Mouse (Mus musculus): ENCODE measurements around the gene Eif2s1. TPM values are rescaled to one million over a fixed set of nuclear protein-coding genes. Genes with fewer than 3 reads are reported as not detected.

The Eif2s1 gene
- polyA plus RNA-seq (2012; rRNA removed): 5.2 and 6.0 TPM in 2 replicates

GRCm38 (mm10) chr12:78861496-78862253 is at the start of gene Eif2s1, which contains the start of gene Atp6v1d:
Gene Eif2s1, plus strand, starts transcription at chr12:78861819.
Gene Atp6v1d, minus strand, starts transcription at chr12:78861638.
- peak; percentile 97 to 99 for DNase-seq (ENCODE audit: low read depth in 1 of 2, low spot score in 2 of 2)
- H3K36me3 ChIP-seq (ENCODE audit: control insufficient read depth, insufficient read depth, low read length): peaks cover 5% of the 10 kb centered on the region
- peaks cover 7% of the 10 kb centered on the region for H3K4me1 ChIP-seq (ENCODE audit: control insufficient read depth, insufficient read depth, insufficient read length)
- no peaks in the 10 kb centered on the region for H3K27me3 ChIP-seq (ENCODE audit: control insufficient read depth, insufficient read depth, low read length)
- peak within 1 kb of the TSS; percentile 78 for H3K27ac ChIP-seq (ENCODE audit: insufficient read depth, low read length)
- peak within 1 kb of the TSS; percentile 83 for H3K4me3 ChIP-seq (ENCODE audit: extremely low read depth, insufficient read depth, insufficient read length)
- under 1% methylated on average over 55 of the region's 55 CpGs for WGBS
- TF ChIP-seq CTCF (IDR thresholded peaks at IDR 0.05; ENCODE audit: extremely low read depth, insufficient read depth, insufficient read length, insufficient replicate concordance) (peak; percentile 74; the same call in 1 of the 2 replicates), POLR2A (IDR thresholded peaks at IDR 0.05; ENCODE audit: low read depth, low read length) (peak; percentile 73)

- H3K4me1 ChIP-seq (ENCODE audit: control insufficient read depth, insufficient read depth, insufficient read length): no peaks in the 10 kb centered on the region
- H3K27me3 ChIP-seq (ENCODE audit: control insufficient read depth, insufficient read depth, low read length): no peaks in the 10 kb centered on the region
- H3K27ac ChIP-seq (ENCODE audit: insufficient read depth, low read length): no peak overlapping the region
- H3K4me3 ChIP-seq (ENCODE audit: extremely low read depth, insufficient read depth, insufficient read length): no peak overlapping the region
- DNase-seq (ENCODE audit: low read depth in 1 of 2, low spot score in 2 of 2): no peak
- H3K36me3 ChIP-seq (ENCODE audit: control insufficient read depth, insufficient read depth, low read length): no peaks in the 10 kb centered on the region
- TF ChIP-seq CTCF (IDR thresholded peaks at IDR 0.05; ENCODE audit: extremely low read depth, insufficient read depth, insufficient read length, insufficient replicate concordance) (no peak), POLR2A (IDR thresholded peaks at IDR 0.05; ENCODE audit: low read depth, low read length) (no peak)
These were observed 47.2 kb upstream of the Eif2s1 start for GRCm38 (mm10) chr12:78814437-78814836.

GRCm38 (mm10) chr12:78834496-78834895 is 27.1 kb upstream of the Eif2s1 start:
- WGBS: 93% methylated on average over 2 of the region's 2 CpGs
- Histone ChIP-seq H3K4me1 (ENCODE audit: control insufficient read depth, insufficient read depth, insufficient read length) (no peaks in the 10 kb centered on the region), H3K36me3 (ENCODE audit: control insufficient read depth, insufficient read depth, low read length) (peaks cover 13% of the 10 kb centered on the region), H3K4me3 (ENCODE audit: extremely low read depth, insufficient read depth, insufficient read length) (no peak overlapping the region), H3K27ac (ENCODE audit: insufficient read depth, low read length) (no peak overlapping the region), H3K27me3 (ENCODE audit: control insufficient read depth, insufficient read depth, low read length) (no peaks in the 10 kb centered on the region)
- TF ChIP-seq CTCF (IDR thresholded peaks at IDR 0.05; ENCODE audit: extremely low read depth, insufficient read depth, insufficient read length, insufficient replicate concordance): no peak
- no peak for TF ChIP-seq POLR2A (IDR thresholded peaks at IDR 0.05; ENCODE audit: low read depth, low read length)
- no peak for DNase-seq (ENCODE audit: low read depth in 1 of 2, low spot score in 2 of 2)

GRCm38 (mm10) chr12:78839906-78840305 is 21.7 kb upstream of the Eif2s1 start:
- H3K4me1 ChIP-seq (ENCODE audit: control insufficient read depth, insufficient read depth, insufficient read length): no peaks in the 10 kb centered on the region
- TF ChIP-seq POLR2A (IDR thresholded peaks at IDR 0.05; ENCODE audit: low read depth, low read length) (no peak), CTCF (IDR thresholded peaks at IDR 0.05; ENCODE audit: extremely low read depth, insufficient read depth, insufficient read length, insufficient replicate concordance) (no peak)
- no peak for DNase-seq (ENCODE audit: low read depth in 1 of 2, low spot score in 2 of 2)
- 61% methylated on average over 4 of the region's 4 CpGs for WGBS
- H3K4me3 ChIP-seq (ENCODE audit: extremely low read depth, insufficient read depth, insufficient read length): no peak overlapping the region
- no peaks in the 10 kb centered on the region for H3K27me3 ChIP-seq (ENCODE audit: control insufficient read depth, insufficient read depth, low read length)
- H3K27ac ChIP-seq (ENCODE audit: insufficient read depth, low read length): no peak overlapping the region
- peaks cover 27% of the 10 kb centered on the region for H3K36me3 ChIP-seq (ENCODE audit: control insufficient read depth, insufficient read depth, low read length)

- Histone ChIP-seq H3K4me3 (ENCODE audit: extremely low read depth, insufficient read depth, insufficient read length) (no peak overlapping the region), H3K27ac (ENCODE audit: insufficient read depth, low read length) (no peak overlapping the region), H3K27me3 (ENCODE audit: control insufficient read depth, insufficient read depth, low read length) (no peaks in the 10 kb centered on the region), H3K36me3 (ENCODE audit: control insufficient read depth, insufficient read depth, low read length) (peaks cover 27% of the 10 kb centered on the region), H3K4me1 (ENCODE audit: control insufficient read depth, insufficient read depth, insufficient read length) (no peaks in the 10 kb centered on the region)
- TF ChIP-seq POLR2A (IDR thresholded peaks at IDR 0.05; ENCODE audit: low read depth, low read length) (no peak), CTCF (IDR thresholded peaks at IDR 0.05; ENCODE audit: extremely low read depth, insufficient read depth, insufficient read length, insufficient replicate concordance) (no peak)
- 98% methylated on average over 1 of the region's 1 CpGs for WGBS
- DNase-seq (ENCODE audit: low read depth in 1 of 2, low spot score in 2 of 2): no peak
These were observed 19.2 kb upstream of the Eif2s1 start for GRCm38 (mm10) chr12:78842429-78842828.

GRCm38 (mm10) chr12:78848246-78848645 is 13.4 kb upstream of the Eif2s1 start:
- no peak for DNase-seq (ENCODE audit: low read depth in 1 of 2, low spot score in 2 of 2)
- Histone ChIP-seq H3K27me3 (ENCODE audit: control insufficient read depth, insufficient read depth, low read length) (no peaks in the 10 kb centered on the region), H3K4me3 (ENCODE audit: extremely low read depth, insufficient read depth, insufficient read length) (no peak overlapping the region), H3K4me1 (ENCODE audit: control insufficient read depth, insufficient read depth, insufficient read length) (no peaks in the 10 kb centered on the region), H3K36me3 (ENCODE audit: control insufficient read depth, insufficient read depth, low read length) (peaks cover 19% of the 10 kb centered on the region), H3K27ac (ENCODE audit: insufficient read depth, low read length) (no peak overlapping the region)
- WGBS: 96% methylated on average over 4 of the region's 4 CpGs
- TF ChIP-seq POLR2A (IDR thresholded peaks at IDR 0.05; ENCODE audit: low read depth, low read length) (no peak), CTCF (IDR thresholded peaks at IDR 0.05; ENCODE audit: extremely low read depth, insufficient read depth, insufficient read length, insufficient replicate concordance) (no peak)

GRCm38 (mm10) chr12:78860921-78861495 is 611 bp upstream of the Eif2s1 start:
- DNase-seq (ENCODE audit: low read depth in 1 of 2, low spot score in 2 of 2): peak; percentile 5 to 28
- peak overlapping the region; percentile 74 for H3K4me3 ChIP-seq (ENCODE audit: extremely low read depth, insufficient read depth, insufficient read length)
- H3K4me1 ChIP-seq (ENCODE audit: control insufficient read depth, insufficient read depth, insufficient read length): peaks cover 7% of the 10 kb centered on the region
- H3K36me3 ChIP-seq (ENCODE audit: control insufficient read depth, insufficient read depth, low read length): peaks cover 5% of the 10 kb centered on the region
- WGBS: under 1% methylated on average over 30 of the region's 30 CpGs
- no peaks in the 10 kb centered on the region for H3K27me3 ChIP-seq (ENCODE audit: control insufficient read depth, insufficient read depth, low read length)
- peak overlapping the region; percentile 42 for H3K27ac ChIP-seq (ENCODE audit: insufficient read depth, low read length)
- TF ChIP-seq CTCF (IDR thresholded peaks at IDR 0.05; ENCODE audit: extremely low read depth, insufficient read depth, insufficient read length, insufficient replicate concordance): no peak
- no peak; the same call in 1 of the 2 replicates for TF ChIP-seq POLR2A (IDR thresholded peaks at IDR 0.05; ENCODE audit: low read depth, low read length)
